Mouse (Mus musculus) forebrain, embryonic 15.5 days (tissue): ENCODE data around the gene Trmt2a. TPM values are rescaled to one million over a fixed set of nuclear protein-coding genes. Genes with fewer than 3 reads are reported as not detected.
A peak's percentile ranks its signal among the peaks of the same experiment; 100 is the strongest.
"Not testable (repeated sequence)": the region's sequence is repeated elsewhere in the genome, so short reads cannot be mapped to it uniquely, and the experiment has no call there.

ENCODE experiments used
- ATAC-seq: fragments of 200-750 bp; cut with Nextera tagmentation; replicated peaks from 2 replicates; pipeline ENCODE4 v1.8.0; 2017; ENCODE audit warnings: mild to moderate bottlenecking, moderate TSS enrichment, moderate library complexity
- H3K27ac ChIP-seq: fragments of 300-500 bp; sonication (generic); replicated peaks from 2 replicates; pipeline ENCODE4 v1.5.1; 2015; ENCODE audit warnings: mild to moderate bottlenecking, inconsistent platforms
- H3K27me3 ChIP-seq: fragments of 300-500 bp; sonication (generic); 2 replicates; pipeline ENCODE4 v1.6.1; 2015; ENCODE audit warnings: inconsistent platforms
- H3K36me3 ChIP-seq: fragments of 300-500 bp; sonication (generic); 2 replicates; pipeline ENCODE4 v1.6.1; 2015; ENCODE audit warnings: mild to moderate bottlenecking, inconsistent platforms
- H3K4me1 ChIP-seq: fragments of 300-500 bp; sonication (generic); 2 replicates; pipeline ENCODE4 v1.6.1; 2015; ENCODE audit warnings: inconsistent platforms
- H3K4me2 ChIP-seq: fragments of 300-500 bp; sonication (generic); replicated peaks from 2 replicates; pipeline ENCODE4 v1.6.1; 2015; ENCODE audit warnings: mild to moderate bottlenecking, inconsistent platforms
- H3K4me3 ChIP-seq: fragments of 300-500 bp; sonication (generic); 2 replicates; pipeline ENCODE4 v1.5.1; 2015; ENCODE audit warnings: mild to moderate bottlenecking, inconsistent platforms
- H3K9ac ChIP-seq: fragments of 300-500 bp; sonication (generic); replicated peaks from 2 replicates; pipeline ENCODE4 v1.6.1; 2015; ENCODE audit warnings: mild to moderate bottlenecking, inconsistent platforms
- H3K9me3 ChIP-seq: fragments of 300-500 bp; sonication (generic); 2 replicates; pipeline ENCODE4 v1.6.1; 2016; ENCODE audit warnings: inconsistent platforms
- WGBS: fragments of 180-500 bp; shearing (Covaris S2); methylation state at CpG from one replicate; pipeline ENCODE4 v1.1.7; 2015; ENCODE audit warnings: mixed read lengths; 5-methylcytosine and 5-hydroxymethylcytosine counted together
- microRNA counts: library from miRNA; unstranded; fragments of <30 nt; microRNA quantifications from one replicate; lab custom pipeline; 2016
- microRNA-seq: library from miRNA; unstranded; fragments of <30 nt; microRNA quantifications from one replicate; pipeline ENCODE4, GENCODE M21; 2016
- polyA plus RNA-seq: library from polyadenylated mRNA; unstranded; fragments of >200 nt; fragmentation: Nextera tagmentation; extraction: Ambion mirVana; gene quantifications from 2 replicates; pipeline ENCODE4 v1.2.1, GENCODE M21; 2015

The Trmt2a gene
- polyA plus RNA-seq, 1 experiment from 2014 or later: 119 TPM

- H3K27me3 ChIP-seq: no peaks in the 10 kb centered on the region
- ATAC-seq: no peak
- no peak overlapping the region for H3K4me2 ChIP-seq
- H3K4me3 ChIP-seq: no peak overlapping the region
- H3K9me3 ChIP-seq: no peaks in the 10 kb centered on the region
- 81% methylated on average over 1 of the region's 1 CpGs for WGBS
- no peak overlapping the region for H3K27ac ChIP-seq
- H3K4me1 ChIP-seq: peaks cover 21% of the 10 kb centered on the region
- peaks cover 79% of the 10 kb centered on the region for H3K36me3 ChIP-seq
- H3K9ac ChIP-seq: no peak overlapping the region
Observed at GRCm38 (mm10) chr16:18253866-18254265, 5.4 kb downstream of the Trmt2a start.

GRCm38 (mm10) chr16:18258221-18258620 lies 9.7 kb downstream of the Trmt2a start, which contains the start of gene Gm49776:
Gene Gm49776 (minus strand): TSS chr16:18258321.
- H3K9me3 ChIP-seq: no peaks in the 10 kb centered on the region
- H3K9ac ChIP-seq: no peak within 1 kb of the TSS
- H3K36me3 ChIP-seq: peaks cover 91% of the 10 kb centered on the region
- no peak within 1 kb of the TSS for H3K4me2 ChIP-seq
- no peak within 1 kb of the TSS for H3K27ac ChIP-seq
- H3K27me3 ChIP-seq: no peaks in the 10 kb centered on the region
- no peaks in the 10 kb centered on the region for H3K4me1 ChIP-seq
- no peak within 1 kb of the TSS for H3K4me3 ChIP-seq
- WGBS: 94% methylated on average over 2 of the region's 2 CpGs
- ATAC-seq: no peak

- H3K4me1 ChIP-seq: no peaks in the 10 kb centered on the region
- no peaks in the 10 kb centered on the region for H3K27me3 ChIP-seq
- WGBS: 88% methylated on average over 2 of the region's 2 CpGs
- no peaks in the 10 kb centered on the region for H3K9me3 ChIP-seq
- no peak overlapping the region for H3K27ac ChIP-seq
- no peak for ATAC-seq
- H3K9ac ChIP-seq: no peak overlapping the region
- H3K4me3 ChIP-seq: no peak overlapping the region
- no peak overlapping the region for H3K4me2 ChIP-seq
- peaks cover 80% of the 10 kb centered on the region for H3K36me3 ChIP-seq
Observed at GRCm38 (mm10) chr16:18265024-18265423, 16.5 kb downstream of the Trmt2a start.

GRCm38 (mm10) chr16:18268182-18268581 lies 19.7 kb downstream of the Trmt2a start:
- no peaks in the 10 kb centered on the region for H3K27me3 ChIP-seq
- H3K9me3 ChIP-seq: no peaks in the 10 kb centered on the region
- H3K9ac ChIP-seq: no peak overlapping the region
- no peak overlapping the region for H3K4me2 ChIP-seq
- H3K4me1 ChIP-seq: no peaks in the 10 kb centered on the region
- H3K27ac ChIP-seq: no peak overlapping the region
- WGBS: 91% methylated on average over 5 of the region's 5 CpGs
- H3K36me3 ChIP-seq: peaks cover 87% of the 10 kb centered on the region
- H3K4me3 ChIP-seq: no peak overlapping the region
- ATAC-seq: no peak

GRCm38 (mm10) chr16:18275166-18275565 lies 26.7 kb downstream of the Trmt2a start:
- Histone ChIP-seq H3K9me3 (no peaks in the 10 kb centered on the region), H3K4me3 (no peak overlapping the region), H3K4me1 (no peaks in the 10 kb centered on the region), H3K27ac (no peak overlapping the region), H3K4me2 (no peak overlapping the region), H3K9ac (no peak overlapping the region), H3K27me3 (no peaks in the 10 kb centered on the region), H3K36me3 (peaks cover 93% of the 10 kb centered on the region)
- ATAC-seq: no peak
- 68% methylated on average over 2 of the region's 2 CpGs for WGBS

GRCm38 (mm10) chr16:18288166-18288565 lies 39.7 kb downstream of the Trmt2a start:
- H3K36me3 ChIP-seq: peaks cover 19% of the 10 kb centered on the region
- peak overlapping the region; percentile 89 for H3K4me3 ChIP-seq
- H3K4me2 ChIP-seq: peak overlapping the region; percentile 85
- no peaks in the 10 kb centered on the region for H3K9me3 ChIP-seq
- peaks cover 36% of the 10 kb centered on the region for H3K4me1 ChIP-seq
- H3K27me3 ChIP-seq: no peaks in the 10 kb centered on the region
- H3K27ac ChIP-seq: peak overlapping the region; percentile 81; the same call in 1 of the 2 replicates
- H3K9ac ChIP-seq: peak overlapping the region; percentile 95
- 0% methylated on average over 4 of the region's 4 CpGs for WGBS
- no peak for ATAC-seq

- ATAC-seq: peak; percentile 80
- H3K9me3 ChIP-seq: no peaks in the 10 kb centered on the region
- peaks cover 14% of the 10 kb centered on the region for H3K36me3 ChIP-seq
- H3K4me3 ChIP-seq: peak overlapping the region; percentile 89
- peak overlapping the region; percentile 81 for H3K27ac ChIP-seq
- peak overlapping the region; percentile 85 for H3K4me2 ChIP-seq
- H3K4me1 ChIP-seq: peaks cover 36% of the 10 kb centered on the region
- no peaks in the 10 kb centered on the region for H3K27me3 ChIP-seq
- WGBS: 0% methylated on average over 29 of the region's 31 CpGs
- H3K9ac ChIP-seq: peak overlapping the region; percentile 95
Observed at GRCm38 (mm10) chr16:18288581-18289061, 40.1 kb downstream of the Trmt2a start.

- Histone ChIP-seq H3K4me3 (peak within 1 kb of the TSS; percentile 89), H3K27me3 (no peaks in the 10 kb centered on the region), H3K4me1 (peaks cover 36% of the 10 kb centered on the region), H3K9ac (peak within 1 kb of the TSS; percentile 95), H3K9me3 (no peaks in the 10 kb centered on the region), H3K4me2 (peak within 1 kb of the TSS; percentile 85), H3K27ac (peak within 1 kb of the TSS; percentile 81), H3K36me3 (peaks cover 9% of the 10 kb centered on the region)
- WGBS: under 1% methylated on average over 64 of the region's 71 CpGs
- ATAC-seq: peak; percentile 100
Observed at GRCm38 (mm10) chr16:18289067-18289588, 40.6 kb downstream of the Trmt2a start, which contains the start of gene Dgcr8. Gene Dgcr8 (minus strand): TSS chr16:18289246.

GRCm38 (mm10) chr16:18289614-18290013 lies 41.1 kb downstream of the Trmt2a start:
- Histone ChIP-seq H3K4me1 (peaks cover 36% of the 10 kb centered on the region), H3K27ac (peak overlapping the region; percentile 67)

More at GRCm38 (mm10) chr16:18289614-18290013, 41.1 kb downstream of the Trmt2a start:
- H3K27me3 ChIP-seq, ATAC-seq, H3K9me3 ChIP-seq, H3K36me3 ChIP-seq: not testable (repeated sequence)
- WGBS: 4% methylated on average over 10 of the region's 10 CpGs
- H3K4me2 ChIP-seq: peak overlapping the region; percentile 85
- peak overlapping the region; percentile 89 for H3K4me3 ChIP-seq
- H3K9ac ChIP-seq: peak overlapping the region; percentile 38

MicroRNAs encoded within 50 kb of the gene (microRNA counts, 519-probe panel; counts per million panel counts)
- 2,363 counts per million, percentile 46 among the panel's probes with 10 or more counts for microRNA mmu-miR-1306 (lab: Ali Mortazavi, UCI)

Small RNAs within 50 kb of the gene (microRNA-seq; reads per million reads assigned to microRNA genes)
- gene Gm24572 (not detected), gene Mir1306 (231 reads per million, percentile 65 among the genes with 10 or more reads in this experiment)

Other genes with a start within 250 kb of the Trmt2a start
- 167 and 169 TPM in 2 replicates for gene Dgcr6, start 195.8 kb upstream of the Trmt2a start, polyA plus RNA-seq
- gene Prodh, start 158.5 kb upstream of the Trmt2a start, polyA plus RNA-seq: 2.9 and 3.7 TPM in 2 replicates
- gene Rtn4r, start 121.0 kb upstream of the Trmt2a start, polyA plus RNA-seq: 18.1 and 21.9 TPM in 2 replicates
- 0.27 TPM in 1 of 2 replicates, not detected in the other for gene Ccdc188, start 30.8 kb upstream of the Trmt2a start, polyA plus RNA-seq
- 17.9 and 18.9 TPM in 2 replicates for gene Zdhhc8, start 13.5 kb upstream of the Trmt2a start, polyA plus RNA-seq
- 441 and 464 TPM in 2 replicates for gene Ranbp1, start 53 bp downstream of the Trmt2a start, polyA plus RNA-seq
- gene Gm49776, start 9.6 kb downstream of the Trmt2a start, polyA plus RNA-seq: 3.1 and 6.6 TPM in 2 replicates
- 38.5 and 40.9 TPM in 2 replicates for gene Dgcr8, start 40.6 kb downstream of the Trmt2a start, polyA plus RNA-seq
- 76.5 and 78.1 TPM in 2 replicates for gene Tango2, start 99.4 kb downstream of the Trmt2a start, polyA plus RNA-seq
- gene Arvcf, start 99.5 kb downstream of the Trmt2a start, polyA plus RNA-seq: 63.3 and 72.0 TPM in 2 replicates
- gene Txnrd2, start 177.7 kb downstream of the Trmt2a start, polyA plus RNA-seq: 24.2 and 26.3 TPM in 2 replicates
- gene Comt, start 178.2 kb downstream of the Trmt2a start, polyA plus RNA-seq: 83.0 and 84.4 TPM in 2 replicates